Mouse (Mus musculus): ENCODE results near the gene Kcna5. TPM values are rescaled to one million over a fixed set of nuclear protein-coding genes. Genes with fewer than 3 reads are reported as not detected.
A peak's percentile ranks its signal among the peaks of the same experiment; 100 is the strongest.

Kcna5 gene
- polyA plus RNA-seq (2015; fragmentation: Nextera tagmentation; extraction: Ambion mirVana), result 0.36 and 0.48 TPM in 2 replicates

DNA sequence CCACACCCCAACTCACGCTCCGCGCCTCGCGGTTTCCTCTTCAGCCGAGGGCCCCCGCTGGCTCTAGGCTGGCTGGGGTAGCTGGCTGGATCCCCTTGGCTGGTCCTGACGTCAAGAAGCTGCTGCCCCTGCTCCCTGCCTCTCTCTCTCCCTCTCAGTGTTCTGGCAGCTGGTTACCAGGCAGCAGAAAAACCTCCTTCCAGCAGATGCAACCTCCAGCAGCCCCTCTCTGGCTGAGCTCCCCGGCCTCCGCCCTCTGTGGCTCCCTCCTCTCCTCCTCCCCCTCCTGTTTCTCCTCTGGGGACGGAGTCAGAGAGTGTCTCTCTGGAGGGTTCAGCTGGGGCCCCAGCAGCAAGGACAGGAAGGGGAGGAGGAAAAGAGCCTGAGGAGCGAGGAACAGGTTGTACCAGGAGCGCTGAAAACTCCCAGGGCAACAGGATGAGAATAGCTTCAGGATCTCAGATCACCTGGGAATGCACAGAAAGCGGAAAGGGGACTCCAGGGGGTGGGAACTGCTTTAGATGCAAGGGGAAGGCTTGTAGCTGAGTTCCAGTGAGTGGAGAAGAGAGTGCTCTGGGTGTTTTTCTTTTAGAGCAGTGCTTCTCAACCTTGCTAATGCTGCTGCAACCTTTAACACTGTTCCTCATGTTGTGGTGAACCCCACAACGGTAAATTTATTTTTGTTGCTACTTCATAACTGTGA lies at the start of gene Kcna5:
TSS of gene Kcna5 (minus strand) at position 205 of the 703 bp plus-strand sequence.
- DNase-seq (ENCODE audit: low spot score), result no peak

DNA sequence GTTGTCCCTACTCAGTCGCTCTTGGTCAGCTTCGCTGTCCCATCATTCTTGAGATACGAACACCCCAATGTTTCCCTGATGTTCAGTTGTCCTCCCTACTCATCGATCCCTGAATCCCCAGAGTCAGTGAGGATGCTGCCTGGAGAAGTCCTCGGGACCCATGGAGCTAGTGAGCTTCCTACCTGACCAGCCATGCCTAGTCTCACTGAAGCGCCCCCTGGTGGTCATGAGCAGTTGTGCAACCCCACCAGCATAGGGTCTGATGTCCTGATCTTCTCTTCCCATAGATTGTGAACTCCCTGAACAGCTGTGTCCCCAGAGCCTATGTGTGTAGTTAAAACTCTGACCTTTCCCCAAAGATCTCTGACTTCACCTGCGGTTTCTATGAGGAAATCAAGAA lies 47.9 kb upstream of the Kcna5 start:
- peak; percentile 14 for DNase-seq (ENCODE audit: low spot score)

DNA sequence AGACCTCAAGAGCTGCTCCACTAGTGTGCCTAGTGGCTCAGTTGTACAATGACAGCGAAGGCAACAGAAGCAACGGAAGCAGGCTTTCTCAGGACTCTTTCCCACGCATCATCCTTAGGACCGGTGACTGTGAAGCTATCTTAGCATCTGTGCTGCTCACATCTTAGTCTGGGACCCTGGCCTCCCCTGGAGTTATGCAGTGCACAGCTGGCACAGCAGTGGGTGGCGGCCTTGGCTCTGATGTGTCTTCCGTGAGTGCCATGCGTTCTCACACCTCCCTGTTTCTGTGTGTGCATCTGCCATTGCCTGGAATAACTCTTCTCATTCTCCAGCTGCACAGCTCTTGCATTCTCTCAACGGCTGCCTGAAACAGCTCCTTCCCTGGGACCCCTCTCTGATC lies 46.4 kb upstream of the Kcna5 start:
- no peak for DNase-seq (ENCODE audit: low spot score)

DNA sequence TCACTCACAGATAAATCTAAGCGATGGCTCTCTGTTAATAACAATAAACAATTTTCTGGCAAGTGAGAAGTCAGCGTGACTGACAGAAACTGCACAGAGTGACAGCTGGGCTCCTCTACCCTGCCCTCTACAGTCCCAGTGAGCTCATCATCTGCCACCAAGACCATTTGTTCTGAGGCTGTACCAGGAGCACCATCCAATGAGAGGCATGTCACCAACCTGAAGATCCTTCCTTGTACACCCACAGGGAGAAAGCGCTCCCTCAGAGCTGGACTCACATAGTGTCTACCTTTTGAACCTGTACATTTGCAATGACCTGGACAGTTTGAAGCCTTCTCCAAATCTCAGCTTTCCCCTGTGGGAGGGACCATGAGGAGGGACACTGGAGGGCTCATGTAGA lies 45.4 kb upstream of the Kcna5 start:
- no peak for DNase-seq (ENCODE audit: low spot score)

DNA sequence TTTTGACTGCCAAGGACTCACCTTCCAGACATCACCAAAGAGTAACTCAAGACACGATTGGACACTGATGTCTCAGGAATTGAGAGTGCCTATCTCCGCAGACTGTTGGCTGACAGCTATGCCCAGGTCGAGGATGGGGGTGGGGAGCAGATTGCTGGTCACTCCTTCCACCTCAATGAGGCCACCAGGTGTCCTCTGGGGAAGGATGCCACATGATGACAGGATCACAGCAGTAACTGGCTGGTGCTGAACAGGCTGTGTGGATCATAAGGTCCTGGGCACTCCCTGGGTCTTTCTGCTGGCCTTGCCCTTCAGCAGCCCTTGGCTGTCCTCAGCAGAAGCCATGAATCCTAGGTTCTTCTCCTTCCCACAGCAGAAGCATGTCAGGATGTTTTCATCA lies 42.2 kb upstream of the Kcna5 start:
- no peak for DNase-seq (ENCODE audit: low spot score)

DNA sequence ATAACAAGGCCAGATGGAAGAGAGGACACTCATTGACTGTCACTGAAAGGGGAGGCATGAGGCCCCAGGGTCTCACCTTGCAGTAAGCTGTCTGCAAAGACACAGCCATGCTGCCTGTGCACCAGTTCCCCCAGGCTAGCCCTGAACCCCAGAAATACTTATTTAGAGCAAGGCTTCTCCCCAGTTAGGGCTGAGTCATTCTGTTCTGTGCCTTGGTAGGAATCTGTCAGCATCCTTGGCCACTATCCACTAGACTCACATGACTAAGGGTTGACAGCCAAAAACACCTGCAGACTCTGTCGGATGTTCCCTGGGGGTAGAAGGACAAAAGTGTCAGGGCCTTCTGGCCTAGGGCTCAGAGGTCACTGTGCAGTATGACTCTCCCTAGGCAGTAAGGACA lies 41.4 kb upstream of the Kcna5 start:
- DNase-seq (ENCODE audit: low spot score), result no peak

DNA sequence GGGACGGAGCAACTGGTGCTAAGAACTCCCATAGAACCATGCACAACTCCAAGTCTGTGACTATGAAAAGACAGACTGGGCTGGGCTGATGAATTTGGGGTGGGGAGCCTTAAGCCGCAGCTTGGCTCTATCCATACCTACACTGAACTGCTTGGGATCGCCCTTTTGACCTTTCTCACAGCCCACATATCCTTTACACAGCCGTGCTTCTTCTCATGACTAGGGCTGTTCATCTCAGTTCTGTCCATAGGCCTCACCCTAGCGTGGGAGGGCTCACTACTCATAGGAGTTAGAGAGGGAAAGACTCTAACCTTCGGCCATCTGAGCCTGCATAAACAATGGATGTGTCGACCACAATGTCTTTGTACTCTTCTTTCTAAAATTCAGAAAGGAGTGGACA lies 39.6 kb upstream of the Kcna5 start:
- no peak for DNase-seq (ENCODE audit: low spot score)

DNA sequence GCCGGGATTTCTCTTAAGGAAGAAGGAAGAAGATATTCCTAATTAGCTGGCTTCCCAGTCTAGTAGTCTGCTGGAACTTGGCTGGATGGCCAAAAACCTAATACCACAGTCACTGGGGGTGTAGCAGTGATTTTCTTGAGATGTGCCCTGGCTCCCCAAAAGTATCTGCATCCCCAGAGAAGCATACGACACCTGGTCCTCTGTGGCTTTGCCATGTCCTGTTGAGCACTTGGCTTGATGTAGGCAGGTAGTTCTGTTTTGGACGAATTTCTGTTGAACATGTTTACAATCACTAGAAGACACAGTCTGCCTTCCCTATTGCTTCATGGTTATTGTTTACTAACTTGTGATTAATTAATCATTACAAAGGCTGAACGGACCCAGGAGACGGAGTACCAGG lies 37.8 kb upstream of the Kcna5 start:
- DNase-seq (ENCODE audit: low spot score), result no peak

DNA sequence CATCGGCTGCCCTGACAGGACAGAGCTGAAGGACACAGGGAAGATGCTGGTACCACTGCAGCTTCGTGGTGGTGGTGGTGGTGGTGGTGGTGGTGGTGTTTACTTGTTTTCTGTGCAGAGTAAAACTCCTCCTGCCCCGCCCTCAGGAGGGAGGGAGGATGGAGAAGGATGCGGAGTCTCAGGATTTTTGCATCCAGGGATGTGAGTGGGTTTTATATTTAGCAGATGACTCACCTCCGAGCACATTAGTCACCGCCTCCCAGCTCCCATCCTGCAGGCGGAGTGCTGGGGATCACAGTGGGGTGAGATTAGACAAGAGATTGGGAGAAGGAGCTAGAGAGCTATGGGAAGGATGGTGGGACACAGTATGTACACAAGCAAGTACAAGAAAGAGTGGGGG lies 34.6 kb upstream of the Kcna5 start:
- no peak for DNase-seq (ENCODE audit: low spot score)

DNA sequence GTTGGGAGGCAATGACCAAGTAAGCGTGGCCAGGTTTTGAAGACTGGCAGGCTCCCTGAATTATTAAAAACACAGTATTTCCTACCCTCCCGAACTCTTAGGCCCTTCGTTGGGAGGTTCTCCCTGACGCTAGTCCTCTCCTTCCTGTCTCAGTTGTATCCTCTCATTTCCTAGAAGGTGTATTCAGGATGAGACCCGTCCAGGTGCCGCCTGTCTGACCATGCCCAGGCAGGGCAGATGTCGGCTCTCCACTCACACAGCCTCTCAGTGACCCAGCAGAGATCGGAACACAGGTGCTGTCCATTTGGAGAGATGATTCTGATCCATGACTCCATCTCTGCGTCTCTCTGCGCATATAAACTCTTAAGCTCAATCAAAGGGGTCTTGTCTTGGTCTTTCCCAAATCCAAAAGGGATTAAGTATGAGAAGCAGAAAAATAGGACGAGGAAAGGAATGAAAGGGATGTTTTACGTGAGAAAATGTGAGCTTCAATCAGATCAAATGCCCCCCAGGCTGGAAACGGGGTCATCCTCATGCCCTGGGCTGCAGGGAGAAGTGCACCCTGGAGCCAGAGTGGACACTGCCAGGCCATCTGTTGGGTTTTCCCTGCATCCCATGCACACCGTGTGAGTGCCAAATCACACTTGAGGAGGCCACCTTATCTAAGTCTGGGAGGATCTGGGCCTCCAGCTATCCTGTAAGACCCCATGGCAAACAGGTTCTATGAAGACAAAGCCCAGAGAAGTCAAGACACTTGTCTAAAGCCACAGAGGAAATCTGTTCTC lies 33.0 kb upstream of the Kcna5 start:
- DNase-seq (ENCODE audit: low spot score), result no peak

DNA sequence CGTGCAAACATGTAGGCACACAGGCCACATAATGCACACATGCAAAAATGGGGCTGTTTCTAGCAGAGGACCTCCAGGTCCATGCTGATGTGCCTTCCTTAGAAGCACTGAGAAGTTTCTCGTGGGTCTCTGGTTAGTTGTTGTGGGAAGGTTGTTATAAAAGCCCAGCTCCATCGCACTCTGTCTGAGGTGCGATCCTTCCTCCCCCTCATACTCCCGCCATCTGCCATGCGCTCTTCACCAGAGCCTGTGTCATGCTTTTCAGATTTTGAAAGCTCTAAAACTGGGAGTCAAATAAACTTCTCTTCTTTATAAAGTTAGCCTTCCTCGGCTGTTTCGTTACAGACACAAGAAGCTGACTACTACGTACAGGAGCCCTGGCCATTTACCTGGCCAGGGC lies 32.1 kb upstream of the Kcna5 start:
- no peak for DNase-seq (ENCODE audit: low spot score)

DNA sequence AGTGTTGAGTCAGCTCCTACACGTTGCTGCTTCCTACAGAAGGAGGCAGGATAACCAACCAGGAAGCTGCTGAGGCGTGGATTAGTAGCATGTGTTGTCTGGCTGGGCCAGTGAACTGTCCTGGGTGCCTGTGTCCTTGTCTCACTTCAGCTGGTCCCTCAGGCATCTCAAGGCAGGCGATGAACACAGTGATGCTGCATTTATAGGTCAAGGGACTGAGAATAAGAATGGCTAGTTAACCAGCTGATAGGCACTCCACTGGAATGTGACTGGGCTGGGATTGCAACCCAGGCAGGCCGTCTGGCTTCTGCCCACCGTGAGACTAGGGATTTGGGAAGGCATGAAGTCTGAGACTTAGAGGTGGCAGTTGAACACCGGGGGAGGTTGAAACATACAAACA lies 29.2 kb upstream of the Kcna5 start:
- DNase-seq (ENCODE audit: low spot score), result no peak

DNA sequence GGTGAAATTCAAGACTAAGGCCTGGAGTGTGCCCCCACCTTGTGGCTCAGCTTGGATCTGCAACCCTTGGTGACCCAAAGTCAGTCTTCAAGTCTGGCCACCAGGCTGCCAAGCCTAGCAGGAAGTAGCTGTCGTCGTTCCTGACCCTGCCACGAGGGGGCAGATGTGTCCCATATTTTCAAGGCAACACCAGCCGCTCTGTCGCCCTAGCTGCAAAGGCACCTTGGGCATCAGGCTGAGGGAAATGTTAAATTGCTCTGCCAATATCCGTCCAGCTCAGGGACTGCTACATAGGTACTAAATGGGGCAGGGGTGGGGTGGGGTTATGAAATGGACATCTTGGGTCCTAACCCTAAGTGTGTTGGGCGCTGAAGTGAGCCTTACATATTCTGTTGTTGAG lies 28.7 kb upstream of the Kcna5 start:
- peak; percentile 59 for DNase-seq (ENCODE audit: low spot score)

DNA sequence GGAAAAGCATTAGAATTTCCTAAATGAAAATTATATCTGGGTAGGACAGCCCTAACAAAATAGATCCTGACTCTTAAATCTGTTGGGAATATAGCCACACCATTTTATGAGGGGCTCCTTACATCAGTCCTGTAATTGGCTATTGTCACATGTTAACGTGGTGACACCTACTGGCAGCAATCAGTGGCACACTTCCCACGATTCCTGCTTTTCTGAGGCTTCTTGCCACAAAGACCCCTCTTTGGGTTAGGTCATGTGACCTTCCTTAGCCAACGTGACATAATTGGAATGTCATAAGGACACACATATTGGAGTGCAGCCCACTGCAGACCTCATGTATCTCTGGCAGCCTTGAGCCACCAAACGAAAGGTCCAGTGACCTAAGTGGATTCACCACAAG lies 26.5 kb upstream of the Kcna5 start:
- DNase-seq (ENCODE audit: low spot score), result no peak

DNA sequence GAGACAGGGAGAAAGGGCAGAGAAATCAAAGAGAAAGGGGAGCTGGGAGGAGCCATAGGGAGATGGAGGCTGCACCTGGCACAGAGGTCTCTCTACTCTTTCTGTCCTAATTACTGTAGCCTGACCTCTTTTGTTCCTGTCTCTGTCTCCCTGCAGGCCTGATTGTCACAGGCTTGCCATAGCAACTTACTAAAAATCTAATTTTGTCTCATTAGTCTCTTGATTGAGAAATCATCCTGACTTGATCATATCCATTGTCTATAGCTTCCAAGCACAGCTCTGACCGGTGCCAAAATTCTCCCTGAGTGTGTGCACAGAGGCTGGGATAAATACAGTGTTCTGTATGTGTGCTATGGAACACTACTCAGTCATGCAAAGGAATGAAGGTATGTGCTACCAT lies 25.5 kb upstream of the Kcna5 start:
- no peak for DNase-seq (ENCODE audit: low spot score)

DNA sequence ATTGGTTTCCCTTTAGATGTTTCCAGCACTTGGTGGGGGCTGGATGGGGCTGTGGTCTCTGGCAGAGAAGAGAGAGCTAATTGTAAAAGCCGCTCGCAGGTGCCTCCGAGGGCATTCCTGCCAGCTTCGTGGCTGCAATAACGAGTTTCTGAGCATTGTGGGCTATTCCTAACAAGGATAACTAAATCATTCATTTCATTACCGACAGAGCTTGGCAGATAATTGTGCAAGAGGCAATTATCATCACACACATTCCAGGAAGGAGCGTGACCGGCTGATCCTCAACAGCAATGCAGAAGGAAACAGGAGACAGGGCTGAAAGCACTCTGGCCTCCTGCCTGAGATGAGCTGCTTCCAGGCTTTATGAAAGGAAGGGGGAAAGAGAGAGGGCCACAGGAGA lies 24.8 kb upstream of the Kcna5 start:
- DNase-seq (ENCODE audit: low spot score), result no peak

DNA sequence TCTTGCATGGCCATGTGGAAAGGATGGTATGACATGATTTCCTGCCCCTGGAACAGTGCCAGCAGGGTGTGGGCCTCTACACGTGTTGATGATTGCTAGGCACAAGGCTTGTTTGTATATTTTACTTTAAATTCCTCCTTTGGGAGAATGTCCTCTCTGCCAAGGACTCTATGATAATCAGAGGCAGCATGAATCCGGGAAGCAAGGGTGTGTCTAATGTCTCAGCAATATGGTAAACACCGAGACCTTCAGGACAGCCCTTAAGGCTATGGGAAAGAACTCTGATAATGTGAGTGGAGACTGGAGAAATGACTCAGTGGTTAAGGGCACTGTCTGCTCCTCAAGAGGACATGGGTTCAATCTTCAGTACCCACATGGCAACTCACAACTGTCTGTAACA lies 23.1 kb upstream of the Kcna5 start:
- no peak for DNase-seq (ENCODE audit: low spot score)

DNA sequence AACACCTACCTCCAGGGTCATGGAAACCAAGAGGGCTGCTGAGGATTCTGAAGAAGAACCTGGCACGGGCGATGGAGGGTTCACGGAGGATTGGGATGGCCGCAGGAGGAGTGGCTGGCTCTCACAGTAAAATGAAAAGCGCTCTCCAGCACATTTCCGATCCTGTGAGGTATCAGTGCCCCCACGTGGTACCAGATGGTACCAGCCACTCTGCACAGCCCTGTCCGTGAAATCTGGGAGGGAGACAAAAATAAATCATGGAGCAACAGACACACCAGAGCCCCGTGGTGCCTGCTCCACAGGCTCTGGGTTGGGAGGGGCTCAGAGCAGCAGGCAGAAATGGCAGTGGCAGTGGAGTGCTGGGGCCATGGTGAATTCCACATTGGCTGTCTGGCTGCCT lies 18.6 kb upstream of the Kcna5 start:
- DNase-seq (ENCODE audit: low spot score), result no peak

DNA sequence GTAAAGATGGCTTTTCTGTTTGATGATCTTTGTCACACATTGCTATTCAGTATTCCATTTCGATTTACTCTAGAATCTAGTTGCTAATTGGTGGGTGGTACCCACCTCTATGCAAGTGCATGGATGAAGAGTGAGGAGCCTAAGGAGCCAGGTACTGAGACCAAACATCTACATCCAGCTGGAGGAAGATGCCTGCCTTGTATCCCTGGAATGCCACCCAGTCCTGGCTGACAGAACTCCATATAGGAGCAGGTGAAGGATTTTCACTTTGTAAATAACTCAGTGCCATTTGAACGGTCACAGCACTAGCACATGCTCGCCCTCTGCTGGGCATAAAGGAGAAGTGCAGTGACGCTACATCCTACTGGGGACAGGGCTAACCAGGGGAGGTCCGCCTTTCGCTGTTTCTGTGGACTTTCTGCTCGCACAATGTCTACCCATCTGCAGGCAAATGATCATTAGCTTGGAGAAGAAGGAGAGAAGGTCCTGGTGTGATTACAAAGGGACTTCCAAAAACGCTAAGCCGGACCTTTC lies 16.7 kb upstream of the Kcna5 start:
- peak; percentile 26 for DNase-seq (ENCODE audit: low spot score)

DNA sequence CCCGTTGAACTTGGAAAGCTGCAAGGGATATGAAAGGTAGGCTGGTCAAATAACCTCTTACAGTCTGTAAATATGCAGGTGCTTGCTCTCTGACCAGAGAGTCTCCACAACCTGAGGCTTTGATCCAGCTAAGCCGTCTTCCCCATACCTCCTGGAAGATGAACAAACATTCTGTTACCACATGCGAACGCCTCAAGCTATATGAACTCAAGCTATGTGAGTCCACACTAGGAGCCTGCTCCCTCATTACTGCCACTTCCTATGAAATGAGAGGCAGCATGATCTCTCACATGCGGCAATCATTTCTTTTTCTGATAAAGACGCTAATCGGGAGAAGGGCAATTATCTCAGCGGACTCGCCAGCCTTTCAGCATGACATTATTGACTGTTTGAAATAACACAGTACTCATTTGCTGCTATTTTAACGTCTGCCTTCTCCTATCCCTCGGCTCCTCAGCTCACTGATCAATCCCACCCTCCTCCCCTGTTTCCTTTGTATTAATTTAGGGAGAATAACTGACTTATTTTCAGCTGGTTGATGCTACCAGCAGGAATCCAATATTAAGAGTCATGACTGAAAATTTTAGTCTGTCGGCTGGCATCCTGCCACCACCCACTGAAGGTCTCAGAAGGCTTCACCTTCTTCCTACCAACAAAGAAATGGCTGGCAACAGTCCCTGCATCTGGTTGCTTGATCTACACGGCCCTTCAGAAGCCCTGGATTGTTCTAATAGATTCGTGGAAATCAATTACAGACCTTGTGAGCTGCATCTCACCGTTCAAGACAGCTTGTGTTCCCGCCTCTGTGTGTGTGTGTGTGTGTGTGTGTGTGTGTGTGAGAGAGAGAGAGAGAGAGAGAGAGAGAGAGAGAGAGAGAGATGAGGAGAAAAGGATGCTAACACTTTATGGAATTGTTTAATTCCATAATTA lies 9.2 kb upstream of the Kcna5 start:
- DNase-seq (ENCODE audit: low spot score), result no peak

DNA sequence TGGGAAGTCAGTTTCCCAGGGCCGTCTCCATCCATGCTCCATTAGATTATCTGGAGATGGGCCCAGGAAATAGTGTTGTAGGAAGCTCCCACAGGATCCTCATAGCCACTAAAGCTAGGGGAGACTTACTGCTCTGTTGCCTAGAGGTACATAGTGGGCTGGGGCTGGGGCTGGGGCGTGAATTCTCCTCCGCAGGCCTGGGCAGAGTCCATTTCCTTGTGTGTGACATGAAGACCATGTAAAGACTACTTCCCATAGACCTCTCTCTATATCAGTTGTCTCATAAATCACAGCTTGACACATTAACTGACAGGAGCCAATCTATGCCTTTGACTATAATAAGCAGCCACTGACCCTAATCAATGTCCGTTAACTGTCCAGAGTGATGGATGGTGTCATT lies 7.5 kb upstream of the Kcna5 start:
- no peak for DNase-seq (ENCODE audit: low spot score)

DNA sequence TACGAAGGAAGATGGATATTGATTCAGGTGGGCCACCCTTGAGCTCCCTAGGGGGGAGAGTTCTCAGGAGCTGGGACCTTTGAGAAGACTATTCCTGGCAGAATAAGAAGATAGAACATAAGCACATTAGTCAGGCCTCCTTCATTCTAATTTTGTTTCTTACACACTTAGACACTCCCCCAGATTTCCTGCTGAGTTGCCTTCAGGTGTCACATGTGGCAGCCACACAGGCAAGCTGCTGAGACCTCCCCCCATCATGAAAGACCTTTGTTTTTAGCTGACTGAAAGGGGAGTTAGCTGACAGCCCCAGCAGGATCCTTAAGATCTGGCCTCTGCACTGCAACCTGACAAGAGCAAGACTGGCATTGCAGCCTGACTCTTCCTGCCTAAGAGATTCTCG lies 2.3 kb upstream of the Kcna5 start:
- DNase-seq (ENCODE audit: low spot score), result no peak

Data from thymus, postnatal 0 days (tissue).